Mouse (Mus musculus) activated CD4-positive, CD25-positive, alpha-beta regulatory T cell, adult 4 months (primary cell): ENCODE data around the gene 4930524B15Rik. TPM values are rescaled to one million over a fixed set of nuclear protein-coding genes. Genes with fewer than 3 reads are reported as not detected.
A peak's percentile ranks its signal among the peaks of the same experiment; 100 is the strongest.
"Not testable (repeated sequence)": the region's sequence is repeated elsewhere in the genome, so short reads cannot be mapped to it uniquely, and the experiment has no call there.

Experiments used
- ATAC-seq: one replicate; pipeline ENCODE4 v1.8.0; 2017
- polyA plus RNA-seq, 2 experiments: library from polyadenylated mRNA; unstranded; fragments of 100-300 nt; shearing (Covaris generic); gene quantifications; one replicate each; pipeline ENCODE4 v1.2.1; 2017

The 4930524B15Rik gene
- not detected for polyA plus RNA-seq

DNA sequence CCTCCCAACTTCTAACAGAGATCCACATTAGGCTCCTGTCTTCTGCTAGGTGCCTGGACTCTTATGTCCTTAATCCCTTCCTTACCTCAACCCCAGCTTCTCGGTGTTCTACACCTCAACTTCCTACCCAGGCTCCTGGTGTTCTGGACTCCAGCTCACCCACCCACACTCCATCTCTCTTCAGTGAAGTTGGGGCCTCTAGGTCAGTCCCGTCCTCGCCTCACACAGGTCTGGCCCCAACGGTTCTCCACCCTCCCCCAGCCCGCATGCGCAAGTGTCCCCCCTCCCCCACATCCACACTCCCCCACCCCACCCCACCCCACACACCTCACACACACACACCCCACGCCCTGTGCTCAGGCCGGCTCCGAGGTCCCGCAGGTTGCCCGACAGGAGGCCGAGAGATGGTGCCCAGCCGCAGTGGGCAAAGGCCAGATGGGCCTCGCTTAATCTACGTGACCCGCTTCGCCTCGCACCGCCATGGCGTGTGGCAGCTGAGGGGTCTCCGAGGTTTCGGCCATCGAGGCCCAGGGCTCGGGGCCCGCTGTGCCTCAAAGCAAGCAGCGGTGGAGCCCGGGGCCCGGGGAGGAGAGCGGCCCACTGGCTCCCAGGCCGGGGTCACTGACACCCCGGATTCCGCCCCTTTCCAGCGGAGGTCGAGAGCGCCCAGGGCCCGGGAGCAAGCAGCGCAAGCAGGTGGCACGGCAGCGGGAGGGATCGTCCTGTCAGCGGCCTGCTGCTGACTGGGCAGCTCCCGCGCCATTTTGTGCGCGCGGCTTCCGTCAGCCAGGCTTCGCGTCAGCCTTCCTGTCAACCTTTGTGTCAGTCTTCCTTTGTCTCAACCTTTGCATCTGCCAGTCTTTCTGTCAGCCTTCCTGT lies at the start of gene 4930524B15Rik:
TSS of gene 4930524B15Rik (plus strand) at position 337 of the 879 bp plus-strand sequence.
- no peak for ATAC-seq

DNA sequence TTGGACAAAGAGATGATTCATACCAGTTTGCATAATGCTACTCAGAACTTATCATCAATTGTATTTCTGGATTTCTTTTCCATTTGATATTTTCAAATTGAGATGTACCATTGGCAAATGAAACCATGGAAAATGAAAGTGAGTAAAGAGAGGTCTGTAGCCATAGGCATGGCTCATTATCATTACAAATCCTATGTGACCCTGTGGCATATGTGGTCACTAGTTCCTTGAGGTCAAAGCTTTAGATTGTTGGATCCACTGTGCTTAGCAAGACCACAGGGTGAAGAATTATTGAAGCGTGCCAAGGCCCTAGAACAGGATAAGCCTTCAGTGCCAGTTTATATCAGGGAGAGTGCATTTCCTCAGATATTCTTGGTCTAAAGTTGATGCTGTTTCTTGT lies 47.6 kb upstream of the 4930524B15Rik start:
- ATAC-seq: no peak

DNA sequence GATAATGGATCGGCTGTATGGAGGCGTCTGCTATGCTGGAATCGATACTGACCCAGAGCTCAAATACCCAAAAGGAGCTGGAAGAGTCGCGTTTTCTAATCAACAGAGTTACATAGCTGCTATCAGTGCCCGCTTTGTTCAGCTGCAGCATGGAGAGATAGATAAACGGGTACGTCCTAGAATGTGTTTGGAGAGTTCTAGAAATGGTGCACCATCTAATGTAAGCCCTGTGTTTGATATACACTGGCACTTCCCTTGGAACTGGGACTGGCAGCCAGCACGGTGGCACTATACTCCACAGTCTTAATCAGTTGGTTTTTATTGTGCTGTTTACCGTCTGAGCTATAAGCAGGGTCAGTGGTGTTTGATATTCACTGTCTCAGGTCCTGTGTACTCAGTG lies 35.3 kb upstream of the 4930524B15Rik start:
- no peak for ATAC-seq

DNA sequence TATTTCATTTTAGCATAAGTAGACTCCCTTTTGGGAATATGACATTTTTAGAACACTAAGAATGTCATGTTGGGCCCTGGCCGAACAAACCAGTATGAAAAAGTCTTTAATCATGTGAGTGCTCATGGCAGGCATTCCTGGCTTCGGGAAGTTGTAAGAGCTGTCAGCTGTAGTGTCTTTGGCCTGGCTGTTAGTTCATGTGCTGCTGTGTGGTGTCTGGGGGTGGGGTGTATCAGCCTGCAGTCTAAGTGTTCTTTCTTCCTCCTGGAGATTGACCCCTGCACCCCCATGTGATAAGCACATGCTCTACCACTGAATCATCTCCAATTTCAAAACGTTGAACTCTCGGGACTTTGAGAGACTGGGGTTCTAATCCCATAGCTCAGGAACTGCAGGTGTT lies 29.7 kb upstream of the 4930524B15Rik start:
- no peak for ATAC-seq

DNA sequence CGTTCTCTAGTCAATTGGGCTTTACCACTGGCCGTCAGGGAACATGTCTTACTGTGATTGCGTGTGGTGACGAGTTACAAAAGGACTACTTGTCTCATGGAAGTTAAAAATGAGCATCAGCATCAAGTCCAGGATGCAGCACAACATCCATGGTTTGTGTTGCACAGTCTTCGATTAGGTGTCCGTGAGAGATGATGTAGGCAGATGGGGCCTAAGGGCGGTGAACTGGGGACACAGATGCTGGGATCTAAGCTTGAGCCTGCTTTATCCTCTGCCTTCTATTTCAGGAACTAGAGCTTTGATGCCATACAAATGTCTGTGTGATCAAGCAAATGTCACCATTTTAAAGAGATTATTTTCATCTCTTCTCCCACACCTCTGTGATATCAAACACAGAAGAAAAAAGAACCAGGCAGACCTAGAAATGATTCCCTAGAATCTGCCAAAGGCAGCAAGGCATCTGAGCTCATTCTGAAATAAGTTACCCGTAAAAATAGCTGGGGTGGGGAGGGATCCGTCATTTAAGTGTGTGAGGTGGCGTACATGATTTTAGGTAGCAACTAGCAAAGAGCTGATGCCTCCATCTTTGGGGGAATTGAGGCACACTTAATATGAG lies 28.4 kb upstream of the 4930524B15Rik start:
- ATAC-seq: no peak

DNA sequence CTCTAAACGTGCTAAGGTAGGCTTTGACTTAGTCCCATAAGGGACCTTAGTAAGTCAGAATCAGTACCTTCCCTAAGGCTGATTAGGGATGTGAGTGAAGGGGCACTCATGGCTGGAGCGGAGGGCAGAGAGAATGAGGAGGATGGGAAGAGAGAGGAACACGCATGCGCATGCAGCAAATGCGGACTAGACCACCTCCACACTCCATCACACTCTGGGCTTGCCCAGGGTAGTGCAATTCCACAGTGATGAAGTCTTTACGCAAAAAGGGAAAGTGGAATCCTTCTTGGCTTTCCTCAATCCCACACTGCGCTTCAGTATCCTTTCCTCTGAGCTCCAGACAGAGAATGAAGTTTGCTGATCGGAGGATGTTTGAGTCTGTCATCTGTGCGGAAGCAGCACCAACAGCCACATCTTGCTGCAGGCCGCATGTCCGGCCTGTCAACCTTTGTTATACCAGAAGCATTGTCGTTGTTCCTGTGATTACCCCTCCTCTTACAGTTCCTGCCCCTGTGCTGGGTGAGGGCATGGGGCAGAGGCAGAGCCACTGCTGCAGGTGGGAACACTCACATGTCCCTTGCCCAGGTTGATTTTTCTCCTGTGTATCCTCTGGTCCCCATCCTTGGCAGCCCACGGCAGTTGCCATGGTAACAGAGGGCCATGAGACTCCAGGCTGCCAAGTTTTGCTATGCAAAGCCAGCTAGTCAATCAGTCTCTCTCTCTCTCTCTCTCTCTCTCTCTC lies 24.3 kb upstream of the 4930524B15Rik start:
- ATAC-seq: no peak

DNA sequence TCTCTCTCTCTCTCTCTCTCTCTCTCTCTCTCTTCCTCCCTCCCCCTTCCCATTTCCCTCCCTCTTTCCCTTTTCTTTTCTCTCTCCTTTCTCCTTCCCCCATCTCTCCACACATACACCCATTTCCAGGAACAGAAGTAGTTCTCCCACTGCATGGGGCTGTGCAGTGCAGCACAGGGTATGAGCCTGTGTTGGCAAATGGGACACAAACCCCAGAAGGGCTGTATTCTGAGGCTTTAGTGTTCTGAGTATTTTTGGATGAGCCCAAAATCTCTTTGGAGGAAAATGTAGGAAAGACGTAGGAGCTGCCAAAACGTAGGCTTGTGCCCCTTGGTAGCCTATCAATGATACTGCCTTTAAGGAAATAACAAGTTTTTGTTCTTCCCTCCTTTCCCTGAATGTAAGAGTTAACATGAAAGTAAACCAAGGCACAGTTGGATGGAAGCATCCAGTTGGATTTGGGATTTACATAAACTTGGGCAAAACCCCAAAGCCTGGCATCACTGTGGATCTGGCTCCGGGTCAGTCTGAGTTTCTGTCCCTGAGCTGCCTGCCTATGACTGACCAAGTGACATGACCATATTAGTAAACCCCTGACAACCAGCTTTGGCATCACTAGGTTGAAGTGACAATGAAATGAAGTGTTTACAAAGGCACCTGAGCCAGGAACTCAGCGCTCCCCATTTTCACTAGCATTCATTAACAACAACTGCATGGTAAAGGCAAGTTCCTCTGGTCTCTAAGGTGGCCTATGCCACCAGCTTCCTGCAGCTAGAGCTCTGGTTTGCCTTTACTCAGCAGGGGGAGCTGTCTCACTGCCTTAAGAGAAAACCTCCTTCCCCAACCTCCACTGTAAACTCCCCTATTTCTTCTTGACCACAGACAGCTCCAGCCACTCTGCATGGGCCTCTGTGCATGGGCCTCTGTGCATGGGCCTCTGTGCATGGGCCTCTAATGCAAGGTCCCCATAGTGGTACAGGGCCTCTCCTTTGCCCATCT lies 23.5 kb upstream of the 4930524B15Rik start:
- no peak for ATAC-seq

DNA sequence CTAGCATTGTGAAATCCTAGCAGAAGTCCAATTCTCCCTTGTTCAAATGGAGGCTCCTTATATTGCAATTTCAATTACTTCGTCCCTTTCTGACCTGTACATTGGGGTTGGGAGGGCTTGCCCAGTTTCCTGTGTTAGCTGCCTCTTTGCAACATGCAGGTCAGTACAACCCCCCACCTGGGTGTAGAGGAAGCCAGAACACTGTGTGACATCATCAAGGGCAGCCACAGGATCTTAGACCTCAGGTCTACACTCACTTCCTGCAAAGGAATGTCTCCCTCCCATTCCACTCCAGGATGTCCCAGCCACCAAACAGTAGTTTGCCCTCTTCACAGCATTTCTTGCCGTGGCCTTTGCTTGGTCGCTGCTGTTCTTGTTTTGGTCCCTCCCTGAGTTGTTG lies 19.9 kb upstream of the 4930524B15Rik start:
- ATAC-seq: no peak

DNA sequence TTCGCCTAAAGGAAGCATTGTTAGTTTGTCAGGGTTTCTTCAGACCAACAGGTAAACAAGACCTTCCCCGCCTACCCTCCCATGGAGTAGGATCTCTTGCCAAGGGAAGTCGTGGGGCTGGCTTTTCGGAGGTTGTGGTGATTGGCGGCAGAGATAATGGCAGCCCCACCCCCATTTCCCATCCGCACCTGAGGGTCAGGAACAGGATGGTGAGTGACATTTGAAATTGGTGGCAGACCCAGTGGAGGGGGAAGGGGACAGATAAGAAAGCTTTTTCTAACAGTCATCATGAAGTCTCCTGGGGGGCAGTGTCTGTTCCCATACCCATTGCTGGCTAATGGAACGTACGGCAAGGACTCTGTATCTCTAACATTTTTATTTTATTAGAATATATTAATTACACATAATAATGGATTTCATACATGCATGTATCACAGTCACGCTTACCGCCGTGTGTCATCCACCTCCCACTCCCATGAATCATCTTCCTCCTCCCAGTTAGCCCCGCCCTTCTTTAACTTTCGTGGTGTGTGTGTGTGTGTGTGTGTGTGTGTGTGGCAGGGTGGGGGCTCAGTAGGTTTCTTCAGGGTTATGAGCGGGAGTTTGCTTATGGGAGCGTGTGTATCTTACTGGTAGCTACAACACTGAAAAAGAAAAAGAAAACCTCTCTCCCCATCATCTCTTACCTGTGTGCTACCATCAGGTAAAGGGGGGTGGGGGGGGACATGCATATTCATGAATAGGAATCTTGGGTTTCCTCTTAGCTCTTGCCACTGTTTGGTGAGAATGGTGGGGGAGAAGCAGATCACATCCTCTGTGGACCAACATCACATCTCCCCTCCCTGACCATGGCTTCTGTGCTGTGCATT lies 16.7 kb upstream of the 4930524B15Rik start:
- peak; percentile 60 for ATAC-seq

DNA sequence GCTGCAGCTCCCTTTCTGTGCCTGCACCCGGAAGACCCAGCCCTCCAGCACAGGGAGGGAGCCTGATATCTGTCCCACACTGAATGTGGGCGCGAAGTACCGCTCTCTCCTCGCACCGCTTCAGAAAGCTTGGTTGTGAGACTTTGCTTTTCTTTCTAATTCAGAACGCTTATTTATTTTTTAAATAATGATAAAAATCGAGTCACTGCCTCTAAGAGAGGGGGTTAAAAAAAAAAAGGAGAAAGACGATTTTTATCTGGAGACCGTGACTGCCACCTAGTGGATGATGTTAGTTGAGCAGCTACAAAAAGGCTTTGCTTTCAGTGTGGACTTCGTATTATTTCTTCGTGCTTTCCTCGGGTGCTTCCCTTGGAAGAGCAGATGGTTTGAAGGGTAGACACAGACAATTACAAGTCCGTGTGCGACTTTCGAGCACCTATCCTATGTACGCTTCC lies 16.0 kb upstream of the 4930524B15Rik start:
- ATAC-seq: peak; percentile 59

DNA sequence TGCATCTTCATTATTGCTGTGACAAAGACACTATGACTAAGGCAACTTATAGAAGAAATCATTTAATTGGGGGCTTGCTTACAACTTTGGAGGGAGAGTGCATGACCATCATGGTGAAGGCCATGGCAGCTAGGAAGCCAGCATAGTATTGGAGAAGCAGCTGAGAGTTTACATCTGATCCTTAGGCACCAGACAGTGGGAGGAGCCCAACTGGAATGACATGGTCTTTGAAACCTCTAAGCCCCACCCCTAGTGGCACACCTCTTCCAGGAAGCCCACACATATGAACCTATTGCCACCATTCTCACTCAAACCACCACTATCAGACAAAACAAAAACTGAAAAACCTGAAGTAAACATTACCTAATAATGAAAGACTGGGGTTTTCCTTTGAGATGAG lies 5.3 kb upstream of the 4930524B15Rik start:
- ATAC-seq: no peak

DNA sequence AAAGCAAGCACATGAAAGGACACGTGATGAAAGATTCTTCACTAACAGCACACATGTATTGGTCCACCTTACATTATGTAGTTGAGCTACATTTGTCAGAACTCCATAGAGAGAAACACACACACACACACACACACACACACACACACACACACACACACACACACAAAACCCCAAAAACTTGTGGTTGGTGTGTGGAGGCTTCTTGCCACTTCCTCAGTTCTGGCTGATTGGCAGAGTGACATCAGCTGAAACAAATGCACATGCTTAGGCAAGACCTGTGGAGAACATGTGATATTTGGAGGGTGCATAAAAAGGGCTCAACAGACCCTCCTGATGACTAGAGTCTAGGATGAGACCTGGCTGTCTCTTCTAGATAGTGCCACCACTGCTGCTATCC lies 1.4 kb upstream of the 4930524B15Rik start:
- no peak for ATAC-seq

DNA sequence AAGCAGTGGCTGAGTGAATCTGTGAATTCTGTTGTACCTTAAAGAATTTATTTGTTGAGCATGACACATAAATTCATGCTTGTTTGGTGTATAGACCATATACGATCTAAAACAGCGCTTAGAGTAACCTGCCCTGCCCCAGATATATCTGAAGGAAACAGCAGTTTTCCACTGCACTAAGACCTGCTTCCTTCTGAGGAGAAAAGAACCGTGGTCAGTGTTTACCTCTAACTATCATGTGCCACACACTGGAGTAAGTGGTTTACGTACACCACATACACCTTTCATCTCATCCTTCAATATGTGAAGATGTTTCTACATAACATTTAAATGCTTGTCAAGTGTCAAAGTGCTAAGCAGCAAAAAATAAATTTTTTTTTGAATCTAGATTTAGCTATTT lies 8.7 kb downstream of the 4930524B15Rik start:
- no peak for ATAC-seq

DNA sequence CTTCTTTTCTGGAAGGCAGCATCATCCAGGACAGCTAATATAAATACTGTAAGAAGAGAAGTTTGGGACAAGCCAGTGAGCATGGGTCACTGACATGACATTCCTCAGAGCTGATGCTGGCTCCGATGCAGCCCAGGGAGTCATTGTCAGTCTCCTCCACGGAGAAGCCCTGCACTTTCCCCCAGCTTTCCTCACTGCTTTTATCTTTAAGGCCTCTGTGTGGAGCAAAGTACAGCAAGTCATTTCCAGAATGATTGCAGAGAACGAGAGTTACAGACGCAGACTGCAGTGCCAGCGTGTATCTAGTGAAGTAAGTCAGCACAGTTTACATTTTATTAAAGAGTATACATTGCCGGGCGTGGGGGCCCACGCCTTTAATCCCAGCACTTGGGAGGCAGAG lies 9.4 kb downstream of the 4930524B15Rik start:
- ATAC-seq: no peak

DNA sequence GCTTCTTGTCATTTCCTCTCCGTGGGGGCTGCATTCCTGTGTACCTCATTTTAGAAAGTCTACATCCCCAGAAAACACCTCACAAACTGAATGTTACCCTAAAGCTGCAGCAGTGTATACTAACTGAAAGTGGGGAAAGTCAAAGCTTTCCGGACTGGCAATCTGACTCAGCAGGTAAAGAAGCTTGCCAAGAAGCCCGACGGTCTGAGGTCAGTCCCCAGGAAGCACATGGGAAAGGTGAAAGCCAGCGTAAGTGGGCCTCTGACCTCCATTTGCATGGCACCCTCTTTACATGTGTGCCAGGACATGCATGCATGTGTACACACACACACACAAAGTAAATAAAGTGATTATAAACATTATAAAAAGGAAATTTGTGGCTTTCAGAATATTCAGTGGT lies 10.3 kb downstream of the 4930524B15Rik start:
- no peak for ATAC-seq

DNA sequence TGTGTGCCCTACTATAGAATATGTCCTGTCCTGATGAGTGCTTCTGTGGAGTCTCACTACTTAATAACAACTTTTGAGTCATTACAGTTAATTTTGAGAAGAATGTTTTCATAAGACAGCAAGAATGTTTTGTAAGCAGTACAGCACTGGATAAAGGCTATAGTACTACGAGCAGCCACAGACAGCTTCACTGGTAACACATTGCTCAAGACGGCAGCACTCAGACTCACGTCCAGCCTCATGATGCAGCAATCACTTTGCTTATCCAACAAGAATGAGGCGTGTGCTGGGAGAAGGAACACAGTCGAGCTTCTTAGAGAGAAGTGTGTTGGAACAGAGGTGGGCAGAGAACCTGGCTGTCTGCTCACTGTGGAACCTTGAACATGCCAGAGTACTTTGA lies 10.7 kb downstream of the 4930524B15Rik start:
- no peak for ATAC-seq

DNA sequence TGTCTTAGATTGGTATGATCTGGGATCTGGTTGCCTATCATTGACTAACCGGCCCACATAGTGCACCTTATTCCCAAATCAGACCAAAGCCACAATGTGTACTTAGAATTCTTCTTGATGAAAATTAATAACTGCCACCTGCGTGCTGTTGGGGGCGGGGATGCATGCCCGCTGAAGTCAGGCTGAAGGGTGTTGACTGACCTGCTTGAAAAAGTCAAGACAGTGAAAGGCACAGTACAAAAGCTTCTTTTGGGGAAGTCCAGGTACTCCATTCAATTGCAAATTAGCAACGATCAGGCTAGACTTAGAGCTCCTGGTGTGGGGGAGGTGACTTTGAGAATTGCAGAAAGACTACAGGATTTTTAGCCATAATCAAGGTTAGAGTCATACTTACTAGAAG lies 14.7 kb downstream of the 4930524B15Rik start:
- not testable (repeated sequence) for ATAC-seq

DNA sequence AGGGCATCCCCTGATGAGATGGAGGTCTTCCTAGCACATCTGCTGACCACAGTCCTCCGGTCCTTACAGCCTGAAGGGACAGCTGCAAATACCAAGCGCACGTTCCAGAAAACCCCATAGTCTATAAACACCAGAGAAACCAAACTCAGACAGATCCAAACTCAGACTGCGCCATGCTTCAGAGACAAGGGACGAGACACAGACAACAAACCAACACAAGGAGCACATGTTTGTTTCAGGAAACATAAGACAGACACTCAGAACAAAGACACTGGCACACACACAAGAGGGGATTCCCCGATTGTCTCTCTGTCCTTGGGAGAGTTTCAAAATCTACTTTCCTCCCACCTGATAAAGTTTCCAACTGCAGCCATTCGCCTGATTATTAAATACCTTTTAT lies 16.4 kb downstream of the 4930524B15Rik start:
- no peak for ATAC-seq

DNA sequence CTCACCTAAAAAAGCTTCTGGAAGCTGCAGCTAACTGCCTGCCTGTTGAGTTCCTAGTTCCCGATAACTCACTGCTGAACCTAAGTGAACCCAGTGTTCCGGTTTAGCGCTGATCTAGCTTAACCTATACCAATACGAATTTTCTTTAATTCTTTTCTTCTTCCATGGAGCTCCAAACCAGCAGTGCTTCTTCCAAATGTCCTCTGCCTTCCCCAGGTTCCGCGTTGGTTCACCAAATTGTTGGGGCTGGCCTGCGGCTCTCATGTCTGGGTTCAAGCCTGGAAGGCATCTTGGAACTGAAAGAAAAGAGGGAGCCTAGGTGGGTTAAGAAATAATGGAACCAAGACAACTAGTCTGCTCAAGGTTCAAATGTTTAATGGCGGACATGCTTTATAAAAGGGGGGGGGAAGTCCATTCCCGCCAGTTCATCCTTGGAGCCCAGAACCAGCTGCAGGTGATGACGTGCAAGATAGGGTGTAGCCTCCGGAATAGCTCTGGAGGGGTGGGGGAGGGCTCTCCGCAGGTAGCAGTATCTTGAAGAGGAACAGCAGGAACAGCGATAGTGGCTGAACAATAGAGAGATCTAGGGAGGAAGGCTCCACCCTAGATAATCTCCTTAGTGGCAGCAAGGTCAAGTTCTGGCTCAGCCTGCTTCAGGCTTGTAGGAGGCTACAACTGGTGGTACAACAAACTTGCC lies 17.0 kb downstream of the 4930524B15Rik start:
- not testable (repeated sequence) for ATAC-seq

DNA sequence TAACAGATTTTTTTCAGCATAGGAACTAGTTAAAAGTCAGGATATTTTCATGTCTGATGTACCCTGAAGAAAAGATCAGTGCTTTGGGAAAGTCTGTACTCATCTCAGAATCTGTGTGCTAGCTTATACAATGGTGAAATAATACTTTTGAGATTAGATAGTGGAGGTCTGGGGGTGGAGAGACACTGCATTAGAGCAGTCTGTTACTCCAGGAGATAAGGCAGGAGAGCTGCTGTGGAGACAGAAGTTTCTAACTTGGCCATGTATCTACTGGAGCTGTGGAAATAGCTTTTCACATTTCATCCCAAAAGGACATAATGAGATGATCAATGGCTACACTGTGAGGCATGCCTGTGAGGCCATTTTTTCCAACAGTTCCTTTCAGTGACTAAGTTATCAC lies 17.9 kb downstream of the 4930524B15Rik start:
- no peak for ATAC-seq
